9 mouse cellular contexts compared by ENCODE assay signal in genomic region chr5:103420568-103420967, GRCm38 (mm10). TPM values are rescaled to one million over a fixed set of nuclear protein-coding genes. Genes with fewer than 3 reads are reported as not detected.
DNase-seq lines count a peak whose midpoint lies in the region; ATAC-seq and TF ChIP-seq lines count a peak whose summit lies in the region.
"Had no signal": no experiment of that assay in that cellular context is flagged by ENCODE, and none has a peak within 500 bp of the region (broad histone marks: within the 10 kb centered on the region; RNA-seq: fewer than 3 reads in every experiment).

No protein-coding gene starts in this region.

- no peaks in the 10 kb centered on the region for H3K36me3 ChIP-seq in kidney, embryonic 14.5 days (ENCODE audit: control insufficient read depth, insufficient read depth, low read length)
- no peaks in the 10 kb centered on the region for H3K36me3 ChIP-seq in lung, postnatal 0 days (ENCODE audit: insufficient read depth, low read length)
- H3K36me3 ChIP-seq in midbrain, embryonic 15.5 days (replicated peaks) = no peaks in the 10 kb centered on the region
- H3K36me3 ChIP-seq in hindbrain, embryonic 16.5 days (ENCODE audit: control insufficient read depth, insufficient read depth, low read length) = no peaks in the 10 kb centered on the region

- no peak for ATAC-seq in kidney, embryonic 14.5 days (ENCODE audit: low FRiP score, low TSS enrichment)
- ATAC-seq in lung, postnatal 0 days = 0 out of 2 replicates have a peak, but pooled peaks have one; percentile 12
- no peak for ATAC-seq in midbrain, embryonic 15.5 days (replicated peaks)
- ATAC-seq in hindbrain, embryonic 16.5 days = no peak

- no peaks in the 10 kb centered on the region; the same call in 1 of the 2 replicates for H3K27me3 ChIP-seq in kidney, embryonic 14.5 days (ENCODE audit: control insufficient read depth, insufficient read depth, low read length)
- H3K27me3 ChIP-seq in lung, postnatal 0 days (replicated peaks; ENCODE audit: insufficient read depth, low read length) = no peaks in the 10 kb centered on the region
- H3K27me3 ChIP-seq in midbrain, embryonic 15.5 days (replicated peaks) = 0 out of 2 replicates have a peak, but pooled peaks cover 5% of the 10 kb centered on the region
- H3K27me3 ChIP-seq in hindbrain, embryonic 16.5 days (replicated peaks; ENCODE audit: control insufficient read depth, insufficient read depth, low read length) = no peaks in the 10 kb centered on the region

- H3K27ac ChIP-seq in kidney, embryonic 14.5 days (ENCODE audit: low read depth, low read length) = peak overlapping the region; percentile 33; the same call in 1 of the 2 replicates
- H3K27ac ChIP-seq in lung, postnatal 0 days (ENCODE audit: low read length) = peak overlapping the region; percentile 44; the same call in 1 of the 2 replicates
- H3K27ac ChIP-seq in midbrain, embryonic 15.5 days = no peak overlapping the region
- no peak overlapping the region for H3K27ac ChIP-seq in hindbrain, embryonic 16.5 days (ENCODE audit: low read depth, low read length)
- H3K27ac ChIP-seq: macrophage had no signal

- peaks cover 43% of the 10 kb centered on the region for H3K4me1 ChIP-seq in kidney, embryonic 14.5 days (ENCODE audit: control insufficient read depth, insufficient read depth, low read length)
- no peaks in the 10 kb centered on the region for H3K4me1 ChIP-seq in lung, postnatal 0 days (ENCODE audit: insufficient read depth, low read depth, low read length)
- peaks cover 24% of the 10 kb centered on the region for H3K4me1 ChIP-seq in midbrain, embryonic 15.5 days
- peaks cover 7% of the 10 kb centered on the region for H3K4me1 ChIP-seq in hindbrain, embryonic 16.5 days (ENCODE audit: control insufficient read depth, insufficient read depth, low read depth, low read length)

- WGBS in kidney, embryonic 14.5 days = 26% methylated on average over 10 of the region's 10 CpGs
- 43% methylated on average over 10 of the region's 10 CpGs for WGBS in lung, postnatal 0 days
- WGBS in midbrain, embryonic 15.5 days = 37% methylated on average over 10 of the region's 10 CpGs
- 51% methylated on average over 10 of the region's 10 CpGs for WGBS in hindbrain, embryonic 16.5 days

- peak; percentile 17 for DNase-seq in embryo, embryonic 10.5 days (ENCODE audit: low spot score)
- no peak for DNase-seq in embryo, embryonic 10 days (ENCODE audit: low spot score)
- peak; percentile 46 for DNase-seq in Muller cell, postnatal 12 days (ENCODE audit: inconsistent ontology term)
- peak; percentile 77 for DNase-seq in lung, postnatal 0 days (ENCODE audit: low spot score)
- DNase-seq in natural killer cell, adult 2 months (ENCODE audit: low spot score in 2 of 2) = no peak

- H3K4me3 ChIP-seq in kidney, embryonic 14.5 days (ENCODE audit: low read length) = no peak overlapping the region
- no peak overlapping the region for H3K4me3 ChIP-seq in lung, postnatal 0 days (ENCODE audit: low read depth, low read length)
- H3K4me3 ChIP-seq in midbrain, embryonic 15.5 days = no peak overlapping the region
- no peak overlapping the region for H3K4me3 ChIP-seq in hindbrain, embryonic 16.5 days (ENCODE audit: low read length)

- no peak overlapping the region for H3K4me2 ChIP-seq in kidney, embryonic 14.5 days (replicated peaks; ENCODE audit: low read depth, low read length)
- H3K4me2 ChIP-seq in lung, postnatal 0 days (replicated peaks; ENCODE audit: low read depth, low read length) = no peak overlapping the region
- no peak overlapping the region for H3K4me2 ChIP-seq in midbrain, embryonic 15.5 days
- H3K4me2 ChIP-seq in hindbrain, embryonic 16.5 days (ENCODE audit: low read length) = no peak overlapping the region

- no peak for TF ChIP-seq CTCF in lung, postnatal 0 days (IDR thresholded peaks at IDR 0.05)

- H3K9me3 ChIP-seq in kidney, embryonic 14.5 days (ENCODE audit: control insufficient read depth, low read length) = no peaks in the 10 kb centered on the region
- H3K9me3 ChIP-seq in lung, postnatal 0 days (ENCODE audit: low read length) = no peaks in the 10 kb centered on the region
- H3K9me3 ChIP-seq in midbrain, embryonic 15.5 days = no peaks in the 10 kb centered on the region
- no peaks in the 10 kb centered on the region for H3K9me3 ChIP-seq in hindbrain, embryonic 16.5 days (ENCODE audit: control insufficient read depth, low read length)

- no peak for TF ChIP-seq EP300 in lung, postnatal 0 days (IDR thresholded peaks at IDR 0.05)

- no peak overlapping the region for H3K9ac ChIP-seq in kidney, embryonic 14.5 days (ENCODE audit: low read depth, low read length)
- H3K9ac ChIP-seq in lung, postnatal 0 days (replicated peaks; ENCODE audit: low read depth) = no peak overlapping the region
- no peak overlapping the region for H3K9ac ChIP-seq in midbrain, embryonic 15.5 days
- H3K9ac ChIP-seq in hindbrain, embryonic 16.5 days (ENCODE audit: low read depth, low read length) = no peak overlapping the region

RNA-seq across cellular contexts. Expression of gene Ptpn13, which starts 4.4 kb away (rescaled TPM):
- 21.9 and 42.5 TPM in 2 replicates for polyA plus RNA-seq in kidney, embryonic 14.5 days (2014; fragmentation: Nextera tagmentation; extraction: Ambion mirVana)
- 8.9 and 9.4 TPM in 2 replicates for polyA plus RNA-seq in lung, postnatal 0 days (2015; fragmentation: Nextera tagmentation; extraction: Ambion mirVana)
- 5.8 and 5.9 TPM in 2 replicates for polyA plus RNA-seq in midbrain, embryonic 15.5 days (2015; fragmentation: Nextera tagmentation; extraction: Ambion mirVana)
- 3.3 and 4.2 TPM in 2 replicates for polyA plus RNA-seq in hindbrain, embryonic 16.5 days (2015; fragmentation: Nextera tagmentation; extraction: Ambion mirVana)
- polyA plus RNA-seq: macrophage had no signal

Comparison
In these comparisons a context has a peak if more than half of its experiments do, and no peak if none do; other contexts are left out.
1. DNase-seq: peak in embryo, embryonic 10.5 days (single experiment), Muller cell, postnatal 12 days (single experiment) and lung, postnatal 0 days (single experiment); none in embryo, embryonic 10 days (single experiment) and natural killer cell, adult 2 months (0 of 2).
2. H3K27ac ChIP-seq: peak in kidney, embryonic 14.5 days (single experiment) and lung, postnatal 0 days (single experiment); none in midbrain, embryonic 15.5 days (single experiment) and hindbrain, embryonic 16.5 days (single experiment).